Mouse (Mus musculus): Measurements from ENCODE around the gene Tead2.

- TF ChIP-seq CTCF (IDR thresholded peaks at IDR 0.05; ENCODE audit: extremely low read depth, insufficient read depth, insufficient read length, insufficient replicate concordance) (no peak), POLR2A (IDR thresholded peaks at IDR 0.05; ENCODE audit: low read depth, low read length) (no peak)
These were observed 58.1 kb downstream of the Tead2 start for GRCm38 (mm10) chr7:45273672-45274071.
